Mouse (Mus musculus) ES-Bruce4 (cell line): ENCODE measurements at regions not wholly inside any gene's neighbourhood (a gene's known extent, or its start where the extent isn't known, plus 50 kb on each side); places are given as distances from the start of the nearest gene placed in this dataset.

Source experiments
- H3K27ac ChIP-seq: 2 replicates; pipeline ENCODE4 v1.5.1; 2012; ENCODE audit warnings: low read length, inconsistent platforms; ENCODE audit not compliant: insufficient read depth
- H3K27me3 ChIP-seq: 2 replicates; pipeline ENCODE4 v1.6.1; 2012; ENCODE audit warnings: mild to moderate bottlenecking, low read length, inconsistent platforms; ENCODE audit not compliant: control insufficient read depth, poor library complexity, insufficient read depth, severe bottlenecking
- H3K36me3 ChIP-seq: 2 replicates; pipeline ENCODE4 v1.6.1; 2012; ENCODE audit warnings: inconsistent platforms, mild to moderate bottlenecking, low read length, moderate library complexity; ENCODE audit not compliant: control insufficient read depth, poor library complexity, insufficient read depth, severe bottlenecking
- H3K4me1 ChIP-seq: one replicate; pipeline ENCODE4 v1.8.1; 2011; ENCODE audit warnings: low read length; ENCODE audit not compliant: control insufficient read depth, insufficient read depth
- H3K4me3 ChIP-seq: 2 replicates; pipeline ENCODE4 v1.5.1; 2011; ENCODE audit warnings: low read depth, mild to moderate bottlenecking, low read length
- H3K9ac ChIP-seq: 2 replicates; pipeline ENCODE4 v1.6.1; 2012; ENCODE audit warnings: low read depth, mild to moderate bottlenecking, inconsistent platforms; ENCODE audit not compliant: poor library complexity, severe bottlenecking
- H3K9me3 ChIP-seq: replicated peaks from 2 replicates; pipeline ENCODE4 v1.6.1; 2012; ENCODE audit warnings: mild to moderate bottlenecking, low read length, inconsistent platforms; ENCODE audit not compliant: control insufficient read depth, poor library complexity, insufficient read depth, severe bottlenecking
- CTCF ChIP-seq: IDR thresholded peaks from one replicate; pipeline ENCODE4 v1.8.1; 2011; ENCODE audit warnings: low read depth, low read length
- EP300 ChIP-seq: IDR thresholded peaks from 2 replicates; pipeline ENCODE4 v1.6.1; 2011; ENCODE audit warnings: low read depth, low read length; ENCODE audit not compliant: insufficient read depth
- POLR2A ChIP-seq: IDR thresholded peaks from one replicate; pipeline ENCODE4 v1.8.1; 2011; ENCODE audit warnings: low read length; ENCODE audit not compliant: insufficient read depth

- no peaks in the 10 kb centered on the region for H3K27me3 ChIP-seq
Observed at GRCm38 (mm10) chr6:95229885-95230284, 92.0 kb upstream of the Gm10234 start.

GRCm38 (mm10) chr6:95234712-95235111 is 87.2 kb upstream of the Gm10234 start:
- H3K9ac ChIP-seq, result no peak overlapping the region
- H3K27me3 ChIP-seq, result no peaks in the 10 kb centered on the region
- TF ChIP-seq EP300 (no peak), POLR2A (no peak), CTCF (no peak)
- no peaks in the 10 kb centered on the region for H3K4me1 ChIP-seq
- H3K27ac ChIP-seq, result no peak overlapping the region
- H3K9me3 ChIP-seq, result no peaks in the 10 kb centered on the region
- H3K36me3 ChIP-seq, result no peaks in the 10 kb centered on the region
- H3K4me3 ChIP-seq, result no peak overlapping the region

More at GRCm38 (mm10) chr6:95229885-95230284, 92.0 kb upstream of the Gm10234 start:
- Histone ChIP-seq H3K4me1 (no peaks in the 10 kb centered on the region), H3K36me3 (no peaks in the 10 kb centered on the region), H3K4me3 (no peak overlapping the region), H3K9ac (no peak overlapping the region), H3K27ac (no peak overlapping the region), H3K9me3 (no peaks in the 10 kb centered on the region)
- no peak for TF ChIP-seq EP300

- H3K27ac ChIP-seq, result no peak overlapping the region
- no peaks in the 10 kb centered on the region for H3K4me1 ChIP-seq
- H3K9me3 ChIP-seq, result no peaks in the 10 kb centered on the region
- H3K36me3 ChIP-seq, result no peaks in the 10 kb centered on the region
- TF ChIP-seq CTCF (no peak), EP300 (no peak), POLR2A (no peak)
- H3K9ac ChIP-seq, result no peak overlapping the region
- no peaks in the 10 kb centered on the region for H3K27me3 ChIP-seq
- H3K4me3 ChIP-seq, result no peak overlapping the region
Observed at GRCm38 (mm10) chr6:95243657-95244056, 78.3 kb upstream of the Gm10234 start.

- Histone ChIP-seq H3K4me3 (no peak overlapping the region), H3K4me1 (no peaks in the 10 kb centered on the region), H3K27me3 (no peaks in the 10 kb centered on the region), H3K27ac (no peak overlapping the region), H3K9ac (no peak overlapping the region), H3K9me3 (peaks cover 7% of the 10 kb centered on the region), H3K36me3 (no peaks in the 10 kb centered on the region)
- TF ChIP-seq EP300 (no peak), POLR2A (no peak), CTCF (no peak)
Observed at GRCm38 (mm10) chr6:95244911-95245310, 77.0 kb upstream of the Gm10234 start.

GRCm38 (mm10) chr6:95256303-95256702 is 65.6 kb upstream of the Gm10234 start:
- Histone ChIP-seq H3K36me3 (no peaks in the 10 kb centered on the region), H3K27ac (no peak overlapping the region), H3K9me3 (peaks cover 10% of the 10 kb centered on the region; the same call in 1 of the 2 replicates), H3K9ac (no peak overlapping the region), H3K4me3 (no peak overlapping the region), H3K4me1 (no peaks in the 10 kb centered on the region), H3K27me3 (no peaks in the 10 kb centered on the region)
- TF ChIP-seq CTCF (no peak), POLR2A (no peak), EP300 (no peak)

GRCm38 (mm10) chr6:95261001-95261400 is 60.9 kb upstream of the Gm10234 start:
- Histone ChIP-seq H3K27me3 (no peaks in the 10 kb centered on the region), H3K27ac (no peak overlapping the region), H3K36me3 (no peaks in the 10 kb centered on the region), H3K4me1 (no peaks in the 10 kb centered on the region), H3K9me3 (no peaks in the 10 kb centered on the region), H3K4me3 (no peak overlapping the region), H3K9ac (no peak overlapping the region)
- TF ChIP-seq CTCF, result no peak
- TF ChIP-seq POLR2A, result no peak
- no peak for TF ChIP-seq EP300
